Comparison of ENCODE assay signal across 19 mouse cellular contexts in genomic region chr9:96717698-96718401, GRCm38 (mm10). TPM values are rescaled to one million over a fixed set of nuclear protein-coding genes. Genes with fewer than 3 reads are reported as not detected.
DNase-seq lines count a peak whose midpoint lies in the region; ATAC-seq and TF ChIP-seq lines count a peak whose summit lies in the region.
"Had no signal": no experiment of that assay in that cellular context is flagged by ENCODE, and none has a peak within 500 bp of the region (broad histone marks: within the 10 kb centered on the region; RNA-seq: fewer than 3 reads in every experiment).

No protein-coding gene starts in this region.

- H3K9me3 ChIP-seq in forebrain, embryonic 13.5 days (replicated peaks) = no peaks in the 10 kb centered on the region
- H3K9me3 ChIP-seq in forebrain, postnatal 0 days (ENCODE audit: low read length) = no peaks in the 10 kb centered on the region
- no peaks in the 10 kb centered on the region for H3K9me3 ChIP-seq in G1E (replicated peaks)
- H3K9me3 ChIP-seq: hindbrain, embryonic 15.5 days; midbrain, embryonic 13.5 days had no signal

- 0 out of 2 replicates have a peak overlapping the region, but pooled peaks have one; percentile 1 for H3K4me2 ChIP-seq in forebrain, embryonic 13.5 days
- H3K4me2 ChIP-seq in forebrain, postnatal 0 days (ENCODE audit: low read depth) = no peak overlapping the region

- WGBS in forebrain, embryonic 13.5 days = 95% methylated on average over 16 of the region's 16 CpGs
- 92% methylated on average over 16 of the region's 16 CpGs for WGBS in forebrain, postnatal 0 days
- 81% methylated on average over 16 of the region's 16 CpGs for WGBS in kidney, adult 2 months

- H3K4me1 ChIP-seq in forebrain, embryonic 13.5 days = peaks cover 44% of the 10 kb centered on the region
- 0 out of 2 replicates have a peak, but pooled peaks cover 13% of the 10 kb centered on the region for H3K4me1 ChIP-seq in forebrain, postnatal 0 days (ENCODE audit: insufficient read depth)
- peaks cover 25% of the 10 kb centered on the region for H3K4me1 ChIP-seq in kidney, adult 2 months (ENCODE audit: control insufficient read depth, insufficient read depth, low read length)
- peaks cover 59% of the 10 kb centered on the region for H3K4me1 ChIP-seq in G1E (ENCODE audit: insufficient read depth, low read depth, low read length)

- DNase-seq in forebrain, postnatal 0 days = no peak
- DNase-seq in kidney, adult 2 months = no peak
- DNase-seq in kidney, postnatal 25 days = no peak
- DNase-seq in A20 (ENCODE audit: low read depth, low spot score) (peak; percentile 82), G1E (ENCODE audit: low spot score) (no peak)
- DNase-seq in layer of hippocampus, postnatal 14 days (ENCODE audit: low spot score in 2 of 2) = no peak
- DNase-seq: adrenal gland, adult 8-10 months; gastrocnemius, postnatal 36 days; heart, postnatal 14 days; kidney, adult 11 months; kidney, postnatal 36 days; lung, postnatal 4 days; right cerebral cortex, postnatal 25 days; thymus, postnatal 36 days had no signal

- H3K36me3 ChIP-seq in forebrain, embryonic 13.5 days (ENCODE audit: poor library complexity, severe bottlenecking) = no peaks in the 10 kb centered on the region
- H3K36me3 ChIP-seq in forebrain, postnatal 0 days (ENCODE audit: insufficient read depth) = no peaks in the 10 kb centered on the region; the same call in 1 of the 2 replicates
- H3K36me3 ChIP-seq in kidney, adult 2 months (ENCODE audit: control insufficient read depth, insufficient read depth, low read length) = no peaks in the 10 kb centered on the region
- peaks cover 45% of the 10 kb centered on the region for H3K36me3 ChIP-seq in G1E (replicated peaks)
- H3K36me3 ChIP-seq: hindbrain, embryonic 15.5 days had no signal

- TF ChIP-seq POLR2A in kidney, adult 2 months (IDR thresholded peaks at IDR 0.05; ENCODE audit: low read depth, low read length) = no peak

- no peak for TF ChIP-seq CTCF in forebrain, postnatal 0 days (IDR thresholded peaks at IDR 0.05; ENCODE audit: low read depth)
- TF ChIP-seq CTCF in kidney, adult 2 months (conservative IDR thresholded peaks at IDR 0.05; ENCODE audit: insufficient read depth, insufficient read length, low read depth, low read length) = no peak
- no peak for TF ChIP-seq CTCF in G1E (IDR thresholded peaks at IDR 0.05; ENCODE audit: low read depth, low read length)

- no peak overlapping the region for H3K9ac ChIP-seq in forebrain, embryonic 13.5 days
- H3K9ac ChIP-seq in forebrain, postnatal 0 days = no peak overlapping the region
- H3K9ac ChIP-seq: hindbrain, embryonic 15.5 days; liver, embryonic 14.5 days; midbrain, embryonic 13.5 days had no signal

- no peak overlapping the region for H3K27ac ChIP-seq in forebrain, embryonic 13.5 days
- H3K27ac ChIP-seq in forebrain, postnatal 0 days (ENCODE audit: low read depth, low read length) = no peak overlapping the region
- H3K27ac ChIP-seq in kidney, adult 2 months (ENCODE audit: insufficient read depth, low read depth, low read length) = peak overlapping the region; percentile 26; the same call in 1 of the 2 replicates
- H3K27ac ChIP-seq: hindbrain, embryonic 15.5 days; liver, embryonic 14.5 days; midbrain, embryonic 13.5 days had no signal

- no peak overlapping the region for H3K4me3 ChIP-seq in forebrain, embryonic 13.5 days
- H3K4me3 ChIP-seq in forebrain, postnatal 0 days (ENCODE audit: low read depth, low read length) = no peak overlapping the region
- H3K4me3 ChIP-seq in kidney, adult 2 months (ENCODE audit: insufficient read depth, low read depth, low read length) = no peak overlapping the region
- H3K4me3 ChIP-seq in G1E (ENCODE audit: low read depth, low read length) = peak overlapping the region; percentile 93; the same call in 1 of the 2 replicates
- H3K4me3 ChIP-seq: hindbrain, embryonic 15.5 days; midbrain, embryonic 13.5 days had no signal

- no peaks in the 10 kb centered on the region for H3K27me3 ChIP-seq in forebrain, embryonic 13.5 days
- no peaks in the 10 kb centered on the region for H3K27me3 ChIP-seq in forebrain, postnatal 0 days (ENCODE audit: insufficient read depth, low read length)
- no peaks in the 10 kb centered on the region for H3K27me3 ChIP-seq in kidney, adult 2 months (replicated peaks; ENCODE audit: control insufficient read depth, insufficient read depth, low read length)
- H3K27me3 ChIP-seq in G1E (ENCODE audit: insufficient read depth, low read length) = no peaks in the 10 kb centered on the region
- H3K27me3 ChIP-seq: hindbrain, embryonic 15.5 days; midbrain, embryonic 13.5 days had no signal

- no peak for ATAC-seq in forebrain, embryonic 13.5 days
- ATAC-seq in forebrain, postnatal 0 days = no peak
- ATAC-seq in G1E (ENCODE audit: extremely low read depth, insufficient number of reproducible peaks, low FRiP score, poor library complexity, severe bottlenecking) = no peak
- ATAC-seq in megakaryocyte progenitor cell, adult 5-6 weeks (replicated peaks; ENCODE audit: poor library complexity) = no peak
- ATAC-seq: midbrain, embryonic 13.5 days had no signal

RNA-seq across cellular contexts. Expression of gene Zbtb38, which starts 34.8 kb away (rescaled TPM):
- 30.5 and 30.8 TPM in 2 replicates for polyA plus RNA-seq in forebrain, embryonic 13.5 days (2015; fragmentation: Nextera tagmentation; extraction: Ambion mirVana)
- total RNA-seq in forebrain, postnatal 0 days (2014; rRNA removed) = 57.6 and 68.3 TPM in 2 replicates
- 31.8 and 44.2 TPM in 2 replicates for polyA plus RNA-seq in forebrain, postnatal 0 days (2015; fragmentation: Nextera tagmentation; extraction: Ambion mirVana)
- polyA plus RNA-seq in kidney, adult 2 months (2012; rRNA removed) = 10.2 and 12.9 TPM in 2 replicates
- total RNA-seq in G1E (2014; fragmentation: Nextera tagmentation) = 38.2 and 50.9 TPM in 2 replicates
- 36.2 and 37.6 TPM in 2 replicates for total RNA-seq in G1E (2017)
- 2.9 and 3.7 TPM in 2 replicates for polyA plus RNA-seq in G1E (2012)
- total RNA-seq in layer of hippocampus, postnatal 14 days (2021) = 10 to 100 TPM; 42.4 to 45.3 TPM
- 23.5 and 27.8 TPM in 2 replicates for total RNA-seq in megakaryocyte progenitor cell, adult 5-6 weeks (2015)
- total RNA-seq in megakaryocyte progenitor cell, adult 5-6 weeks (2017) = 24.2 and 25.7 TPM in 2 replicates
